In genomic region chr4:97775059-97775458, GRCm38 (mm10) we compare ENCODE assay signal across 8 mouse cellular contexts. TPM values are rescaled to one million over a fixed set of nuclear protein-coding genes. Genes with fewer than 3 reads are reported as not detected.
DNase-seq lines count a peak whose midpoint lies in the region; ATAC-seq and TF ChIP-seq lines count a peak whose summit lies in the region.
"Had no signal": no experiment of that assay in that cellular context is flagged by ENCODE, and none has a peak within 500 bp of the region (broad histone marks: within the 10 kb centered on the region; RNA-seq: fewer than 3 reads in every experiment).

No protein-coding gene starts in this region.

- H3K36me3 ChIP-seq in hindbrain, embryonic 15.5 days = no peaks in the 10 kb centered on the region
- H3K36me3 ChIP-seq in limb, embryonic 12.5 days = no peaks in the 10 kb centered on the region
- H3K36me3 ChIP-seq in midbrain, embryonic 12.5 days = no peaks in the 10 kb centered on the region
- no peaks in the 10 kb centered on the region for H3K36me3 ChIP-seq in stomach, embryonic 15.5 days

- H3K9ac ChIP-seq in hindbrain, embryonic 15.5 days = peak overlapping the region; percentile 14; the same call in 1 of the 2 replicates
- peak overlapping the region; percentile 100 for H3K9ac ChIP-seq in limb, embryonic 12.5 days (replicated peaks)
- H3K9ac ChIP-seq in midbrain, embryonic 12.5 days (replicated peaks) = 0 out of 2 replicates have a peak overlapping the region, but pooled peaks have one; percentile 20
- H3K9ac ChIP-seq in stomach, embryonic 15.5 days = no peak overlapping the region

- no peaks in the 10 kb centered on the region for H3K9me3 ChIP-seq in hindbrain, embryonic 15.5 days
- no peaks in the 10 kb centered on the region for H3K9me3 ChIP-seq in limb, embryonic 12.5 days
- no peaks in the 10 kb centered on the region for H3K9me3 ChIP-seq in midbrain, embryonic 12.5 days
- no peaks in the 10 kb centered on the region for H3K9me3 ChIP-seq in stomach, embryonic 15.5 days

- H3K27ac ChIP-seq in gastrocnemius, adult 2 months = peak overlapping the region; percentile 95
- H3K27ac ChIP-seq in hindbrain, embryonic 15.5 days (replicated peaks) = peak overlapping the region; percentile 89
- H3K27ac ChIP-seq in limb, embryonic 12.5 days = peak overlapping the region; percentile 99
- H3K27ac ChIP-seq in midbrain, embryonic 12.5 days (replicated peaks) = peak overlapping the region; percentile 70
- H3K27ac ChIP-seq in stomach, embryonic 15.5 days = peak overlapping the region; percentile 96

- 0 out of 2 replicates have a peak, but pooled peaks cover 3% of the 10 kb centered on the region for H3K27me3 ChIP-seq in hindbrain, embryonic 15.5 days
- no peaks in the 10 kb centered on the region for H3K27me3 ChIP-seq in limb, embryonic 12.5 days
- H3K27me3 ChIP-seq in midbrain, embryonic 12.5 days = peaks cover 54% of the 10 kb centered on the region
- H3K27me3 ChIP-seq in stomach, embryonic 15.5 days (replicated peaks) = no peaks in the 10 kb centered on the region

- peak overlapping the region; percentile 97 for H3K4me3 ChIP-seq in gastrocnemius, adult 2 months
- H3K4me3 ChIP-seq in hindbrain, embryonic 15.5 days = peak overlapping the region; percentile 78; the same call in 1 of the 2 replicates
- peak overlapping the region; percentile 96 for H3K4me3 ChIP-seq in limb, embryonic 12.5 days (replicated peaks)
- H3K4me3 ChIP-seq in midbrain, embryonic 12.5 days = peak overlapping the region; percentile 28
- H3K4me3 ChIP-seq in stomach, embryonic 15.5 days (replicated peaks) = peak overlapping the region; percentile 26

- no peak for ATAC-seq in hindbrain, embryonic 15.5 days (ENCODE audit: low FRiP score, low read depth)
- no peak for ATAC-seq in limb, embryonic 12.5 days (ENCODE audit: insufficient number of reproducible peaks, insufficient read depth, low FRiP score, low TSS enrichment, low read depth)
- ATAC-seq in midbrain, embryonic 12.5 days (ENCODE audit: low FRiP score, low read depth) = no peak
- ATAC-seq in stomach, embryonic 15.5 days (ENCODE audit: insufficient read depth, low FRiP score, low read depth) = no peak

- peak; percentile 46 for TF ChIP-seq CTCF in gastrocnemius, adult 2 months (IDR thresholded peaks at IDR 0.05)

- intact Hi-C loops in gastrocnemius, adult 2 months (cut with DNase I) = loop anchor here (5.0 kb wide), 4 partner anchors 132 to 332 kb away; no protein-coding TSS in a partner anchor

- WGBS in hindbrain, embryonic 15.5 days = 1% methylated on average over 13 of the region's 13 CpGs
- under 1% methylated on average over 13 of the region's 13 CpGs for WGBS in limb, embryonic 12.5 days
- WGBS in midbrain, embryonic 12.5 days = under 1% methylated on average over 13 of the region's 13 CpGs
- WGBS in stomach, embryonic 15.5 days = 0% methylated on average over 13 of the region's 13 CpGs

- peak overlapping the region; percentile 86 for H3K4me2 ChIP-seq in hindbrain, embryonic 15.5 days
- H3K4me2 ChIP-seq in limb, embryonic 12.5 days = peak overlapping the region; percentile 83
- H3K4me2 ChIP-seq in midbrain, embryonic 12.5 days (replicated peaks) = peak overlapping the region; percentile 87
- peak overlapping the region; percentile 63 for H3K4me2 ChIP-seq in stomach, embryonic 15.5 days

- H3K4me1 ChIP-seq in hindbrain, embryonic 15.5 days (replicated peaks) = peaks cover 29% of the 10 kb centered on the region
- peaks cover 32% of the 10 kb centered on the region for H3K4me1 ChIP-seq in limb, embryonic 12.5 days (replicated peaks)
- H3K4me1 ChIP-seq in midbrain, embryonic 12.5 days = peaks cover 44% of the 10 kb centered on the region
- H3K4me1 ChIP-seq in stomach, embryonic 15.5 days = peaks cover 13% of the 10 kb centered on the region; the same call in 1 of the 2 replicates

- DNase-seq in adrenal gland, adult (ENCODE audit: inconsistent age in 2 of 2, low spot score in 1 of 2) = peak; percentile 88 to 94
- DNase-seq in cerebellum, adult 9-11 months = peak; percentile 73
- DNase-seq in gastrocnemius, adult 2 months = peak; percentile 85

RNA-seq across cellular contexts. Expression of gene Nfia, which starts 2.5 kb away (rescaled TPM):
- total RNA-seq in gastrocnemius, adult 2 months (2021) = 10 to 100 TPM; 57.0 to 57.8 TPM
- 39.5 and 47.1 TPM in 2 replicates for polyA plus RNA-seq in hindbrain, embryonic 15.5 days (2015; fragmentation: Nextera tagmentation; extraction: Ambion mirVana)
- polyA plus RNA-seq in limb, embryonic 12.5 days (2016; fragmentation: Nextera tagmentation; extraction: Ambion mirVana) = 53.9 and 56.7 TPM in 2 replicates
- polyA plus RNA-seq in midbrain, embryonic 12.5 days (2016; fragmentation: Nextera tagmentation; extraction: Ambion mirVana) = 28.5 and 28.6 TPM in 2 replicates
- 45.5 and 50.8 TPM in 2 replicates for polyA plus RNA-seq in stomach, embryonic 15.5 days (2015; fragmentation: Nextera tagmentation; extraction: Ambion mirVana)

RNA-seq across cellular contexts. Expression of gene E130114P18Rik, which starts 2.8 kb away (rescaled TPM):
- total RNA-seq in gastrocnemius, adult 2 months (2021) = not detected
- polyA plus RNA-seq in hindbrain, embryonic 15.5 days (2015; fragmentation: Nextera tagmentation; extraction: Ambion mirVana) = 20.2 and 23.1 TPM in 2 replicates
- 5.4 and 6.4 TPM in 2 replicates for polyA plus RNA-seq in limb, embryonic 12.5 days (2016; fragmentation: Nextera tagmentation; extraction: Ambion mirVana)
- 11.5 and 16.5 TPM in 2 replicates for polyA plus RNA-seq in midbrain, embryonic 12.5 days (2016; fragmentation: Nextera tagmentation; extraction: Ambion mirVana)
- 2.9 and 3.7 TPM in 2 replicates for polyA plus RNA-seq in stomach, embryonic 15.5 days (2015; fragmentation: Nextera tagmentation; extraction: Ambion mirVana)
- total RNA-seq: hematopoietic stem cell, adult 5-6 weeks had no signal

Comparison
In these comparisons a context has a peak if more than half of its experiments do, and no peak if none do; other contexts are left out.
1. H3K4me3 ChIP-seq: peak in every context shown above with its lines; median percentile 97 in gastrocnemius, adult 2 months; 96 in limb, embryonic 12.5 days; 78 in hindbrain, embryonic 15.5 days; 28 in midbrain, embryonic 12.5 days; 26 in stomach, embryonic 15.5 days.